Mouse (Mus musculus) MEL (cell line): ENCODE measurements at regions not wholly inside any gene's neighbourhood (a gene's known extent, or its start where the extent isn't known, plus 50 kb on each side); places are given as distances from the start of the nearest gene placed in this dataset.

Experiments used
- CTCF ChIP-seq, 3 experiments: IDR thresholded peaks in 2 of 3; conservative IDR thresholded peaks in 1 of 3; 2 replicates each; pipeline ENCODE4 v1.5.1; 2011 to 2012; ENCODE audit warnings: low read length in 3 of 3, low read depth in 2 of 3, mild to moderate bottlenecking in 2 of 3, improper control_type of control experiment in 1 of 3, inconsistent platforms in 1 of 3, mixed read lengths in 1 of 3, moderate library complexity in 1 of 3; ENCODE audit not compliant: control insufficient read depth in 1 of 3, insufficient read depth in 1 of 3, poor library complexity in 1 of 3, severe bottlenecking in 1 of 3
- UBTF ChIP-seq: IDR thresholded peaks from 2 replicates; pipeline ENCODE4 v1.6.1; 2012; ENCODE audit warnings: low read depth, mild to moderate bottlenecking, inconsistent platforms, low read length, improper control_type of control experiment, moderate library complexity, borderline replicate concordance; ENCODE audit not compliant: insufficient read depth

DNA sequence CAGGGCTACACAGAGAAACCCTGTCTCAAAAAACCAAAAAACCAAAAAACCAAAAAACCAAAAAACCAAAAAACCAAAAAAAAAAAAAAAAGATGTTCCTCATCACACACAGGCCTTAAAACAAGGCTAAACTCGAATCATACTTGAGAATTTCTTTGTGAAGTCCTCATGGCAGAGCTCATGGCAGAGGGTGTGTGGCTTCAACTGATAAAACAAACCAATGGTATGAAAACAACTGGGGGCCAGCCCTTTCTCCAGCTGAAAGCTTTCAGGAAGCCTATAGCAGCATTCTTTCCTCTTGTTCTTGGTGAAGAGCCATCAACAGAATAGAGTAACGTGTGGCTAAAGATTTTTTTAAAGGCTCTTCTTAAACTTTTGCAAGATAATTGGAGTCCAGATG lies 369.8 kb upstream of the Adgrl2 start:
- no peak for TF ChIP-seq CTCF (IDR thresholded peaks at IDR 0.05 in 2 of 3, conservative IDR thresholded peaks at IDR 0.05 in 1 of 3; ENCODE audit: control insufficient read depth in 1 of 3, insufficient read depth in 1 of 3, low read depth in 2 of 3, low read length in 3 of 3, poor library complexity in 1 of 3, severe bottlenecking in 1 of 3)
- TF ChIP-seq UBTF = no peak
